Mouse (Mus musculus) heart, adult 2 months (tissue): Measurements from ENCODE around the gene Slc25a27. TPM values are rescaled to one million over a fixed set of nuclear protein-coding genes. Genes with fewer than 3 reads are reported as not detected.

Experiments used
- DNase-seq, 2 experiments: peaks; one replicate each; pipeline ENCODE4 v3.0.0; 2021
- H3K27ac ChIP-seq: fragments of 200-600 bp; 2 replicates; pipeline ENCODE4 v1.8.1; 2022
- H3K27me3 ChIP-seq: fragments of 200-500 bp; 2 replicates; pipeline ENCODE4 v1.6.1; 2012; ENCODE audit warnings: mild to moderate bottlenecking, low read length, inconsistent platforms, mixed read lengths; ENCODE audit not compliant: control insufficient read depth, insufficient read depth
- H3K36me3 ChIP-seq: fragments of 200-500 bp; 2 replicates; pipeline ENCODE4 v1.6.1; 2012; ENCODE audit warnings: low read length, inconsistent platforms; ENCODE audit not compliant: control insufficient read depth, insufficient read depth
- H3K4me1 ChIP-seq: fragments of 200-500 bp; 2 replicates; pipeline ENCODE4 v1.6.1; 2011; ENCODE audit warnings: low read length; ENCODE audit not compliant: control insufficient read depth, insufficient read depth
- H3K4me3 ChIP-seq: fragments of 200-600 bp; 2 replicates; pipeline ENCODE4 v1.8.1; 2022
- H3K79me2 ChIP-seq: fragments of 200-500 bp; replicated peaks from 2 replicates; pipeline ENCODE4 v1.6.1; 2012; ENCODE audit warnings: mild to moderate bottlenecking, inconsistent platforms, low read length, moderate library complexity, mixed read lengths; ENCODE audit not compliant: control insufficient read depth, insufficient read depth
- H3K9ac ChIP-seq: fragments of 200-500 bp; 2 replicates; pipeline ENCODE4 v1.6.1; 2012; ENCODE audit warnings: low read depth, mild to moderate bottlenecking, control low read depth, inconsistent platforms, low read length, mixed read lengths
- CTCF ChIP-seq: fragments of 200-600 bp; IDR thresholded peaks from 2 replicates; pipeline ENCODE4 v1.8.1; 2022; ENCODE audit warnings: antibody characterized with exemption, mild to moderate bottlenecking, moderate library complexity
- EP300 ChIP-seq: fragments of 200-500 bp; IDR thresholded peaks from 2 replicates; pipeline ENCODE4 v1.6.1; 2011; ENCODE audit warnings: low read depth, low read length, control low read depth; ENCODE audit not compliant: insufficient read depth
- POLR2A ChIP-seq: fragments of 200-500 bp; IDR thresholded peaks from 2 replicates; pipeline ENCODE4 v1.6.1; 2011; ENCODE audit warnings: mild to moderate bottlenecking, low read depth, low read length, control low read depth; ENCODE audit not compliant: insufficient read depth
- WGBS: fragments of 180-500 bp; shearing (Covaris S2); methylation state at CpG from one replicate; pipeline ENCODE4 v1.1.7; 2018; 5-methylcytosine and 5-hydroxymethylcytosine counted together
- intact Hi-C: fragments of 180-260 bp; cut with DNase I; formaldehyde crosslinking; loops from one replicate; pipeline ENCODE4 v1.15.1; 2025
- polyA plus RNA-seq: library from polyadenylated mRNA; depleted of rRNA; stranded (reverse); fragments of >200 nt; gene quantifications from 2 replicates; pipeline ENCODE4 v1.2.3, GENCODE M21; 2012
- total RNA-seq, 2 experiments: library from RNA; stranded (reverse); gene quantifications; 2 replicates each; pipeline ENCODE4 v1.2.3; 2021

Gene Slc25a27
- total and polyA plus RNA-seq, 3 experiments, result 2.2 to 3.2 (median 2.3) TPM

- H3K27me3 ChIP-seq, result no peaks in the 10 kb centered on the region
- no peak overlapping the region for H3K27ac ChIP-seq
- no peak overlapping the region for H3K9ac ChIP-seq
- no peaks in the 10 kb centered on the region for H3K36me3 ChIP-seq
- H3K4me1 ChIP-seq, result peaks cover 3% of the 10 kb centered on the region
- intact Hi-C loops, result no loop called here
- H3K79me2 ChIP-seq, result no peaks in the 10 kb centered on the region
- no peak for DNase-seq
- 82% methylated on average over 3 of the region's 3 CpGs for WGBS
- no peak overlapping the region for H3K4me3 ChIP-seq
- TF ChIP-seq CTCF, result no peak
- no peak for TF ChIP-seq POLR2A
- TF ChIP-seq EP300, result no peak
Measured at GRCm38 (mm10) chr17:43645136-43645535, 21.9 kb downstream of the Slc25a27 start.

DNA sequence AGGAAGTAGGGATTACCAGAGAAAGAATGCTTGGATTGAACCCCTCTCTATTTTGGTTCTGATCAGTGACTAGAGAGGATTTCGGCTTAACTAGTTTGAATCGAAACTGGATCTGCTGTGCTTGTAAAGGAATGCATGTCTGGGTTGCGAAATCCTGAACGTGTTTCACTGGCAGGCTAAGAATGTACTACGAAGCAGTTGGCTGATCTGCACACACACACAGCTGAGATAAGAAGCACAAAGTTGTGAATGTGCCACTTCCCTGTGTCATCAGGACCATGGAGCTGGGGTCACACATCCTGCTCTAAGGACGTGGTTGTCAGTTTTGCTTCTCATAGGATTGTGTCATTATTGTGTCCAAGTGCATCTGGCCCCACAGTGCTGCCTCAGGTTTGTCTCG lies 22.6 kb downstream of the Slc25a27 start:
- H3K27me3 ChIP-seq, result no peaks in the 10 kb centered on the region
- peak in 1 of 2 experiments; percentile 42 for DNase-seq
- H3K79me2 ChIP-seq, result no peaks in the 10 kb centered on the region
- no peak overlapping the region for H3K9ac ChIP-seq
- TF ChIP-seq POLR2A (no peak), EP300 (peak; percentile 73; the same call in 1 of the 2 replicates)
- no peak overlapping the region for H3K4me3 ChIP-seq
- WGBS, result 25% methylated on average over 7 of the region's 7 CpGs
- no peak overlapping the region for H3K27ac ChIP-seq
- H3K36me3 ChIP-seq, result no peaks in the 10 kb centered on the region
- intact Hi-C loops, result no loop called here
- H3K4me1 ChIP-seq, result peaks cover 3% of the 10 kb centered on the region

GRCm38 (mm10) chr17:43643191-43643590 lies 23.8 kb downstream of the Slc25a27 start:
- TF ChIP-seq CTCF, result no peak
- no peak for TF ChIP-seq EP300
- no peak for TF ChIP-seq POLR2A
- Histone ChIP-seq H3K27ac (no peak overlapping the region), H3K9ac (no peak overlapping the region), H3K4me3 (no peak overlapping the region), H3K79me2 (no peaks in the 10 kb centered on the region), H3K4me1 (peaks cover 3% of the 10 kb centered on the region), H3K27me3 (no peaks in the 10 kb centered on the region), H3K36me3 (no peaks in the 10 kb centered on the region)
- WGBS, result 83% methylated on average over 7 of the region's 7 CpGs
- intact Hi-C loops, result no loop called here
- DNase-seq, result no peak

DNA sequence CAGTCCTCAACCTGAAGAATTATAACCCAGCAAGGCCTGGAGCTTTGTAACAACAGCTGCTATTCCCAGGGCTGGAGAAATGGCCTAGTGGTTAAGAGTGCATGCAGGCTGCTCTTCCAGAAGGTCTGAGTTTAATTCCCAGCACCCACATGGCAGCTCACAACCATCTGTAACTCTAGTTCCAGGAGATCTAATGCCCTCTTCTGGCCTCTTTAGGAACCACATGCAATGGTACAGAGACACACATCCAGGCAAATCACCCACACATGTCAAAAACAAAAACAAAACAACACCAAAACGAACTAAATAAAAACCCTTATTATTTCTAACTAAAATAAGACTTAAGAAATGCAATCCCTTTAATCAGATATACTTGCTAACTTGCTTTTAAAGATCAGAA lies 26.2 kb downstream of the Slc25a27 start:
- no peak overlapping the region for H3K27ac ChIP-seq
- H3K79me2 ChIP-seq, result no peaks in the 10 kb centered on the region
- no peak overlapping the region for H3K4me3 ChIP-seq
- H3K4me1 ChIP-seq, result peaks cover 3% of the 10 kb centered on the region
- intact Hi-C loops, result no loop called here
- DNase-seq, result no peak
- WGBS, result 68% methylated on average over 1 of the region's 1 CpGs
- TF ChIP-seq POLR2A (no peak), CTCF (peak; percentile 35)
- H3K27me3 ChIP-seq, result no peaks in the 10 kb centered on the region
- no peak overlapping the region for H3K9ac ChIP-seq
- H3K36me3 ChIP-seq, result no peaks in the 10 kb centered on the region

GRCm38 (mm10) chr17:43637146-43637545 lies 29.9 kb downstream of the Slc25a27 start:
- Histone ChIP-seq H3K4me3 (no peak overlapping the region), H3K27me3 (no peaks in the 10 kb centered on the region), H3K27ac (no peak overlapping the region), H3K36me3 (no peaks in the 10 kb centered on the region), H3K79me2 (no peaks in the 10 kb centered on the region), H3K9ac (no peak overlapping the region), H3K4me1 (no peaks in the 10 kb centered on the region)
- WGBS, result 93% methylated on average over 4 of the region's 4 CpGs
- DNase-seq, result no peak
- no peak for TF ChIP-seq POLR2A
- TF ChIP-seq EP300, result no peak
- TF ChIP-seq CTCF, result no peak
- intact Hi-C loops, result no loop called here

DNA sequence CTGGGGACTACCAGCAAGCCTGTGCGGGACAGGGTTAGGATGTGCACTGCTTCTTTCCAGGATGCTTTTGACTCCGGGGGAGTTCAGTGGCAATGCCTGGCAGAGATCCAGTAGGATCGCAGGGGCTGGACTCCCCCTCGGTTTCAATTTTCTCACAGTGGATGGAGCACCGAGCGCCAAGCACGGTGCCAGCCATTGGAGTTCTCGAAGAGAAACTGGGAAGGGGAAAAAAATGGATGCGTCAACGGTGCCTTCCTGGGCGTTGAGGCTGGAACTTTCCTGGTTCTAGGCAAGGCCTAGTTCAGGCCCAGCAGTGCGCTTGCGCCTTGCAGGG lies 36.6 kb downstream of the Slc25a27 start:
- H3K79me2 ChIP-seq, result no peaks in the 10 kb centered on the region
- no peak for DNase-seq
- no peaks in the 10 kb centered on the region for H3K4me1 ChIP-seq
- H3K27ac ChIP-seq, result no peak overlapping the region
- intact Hi-C loops, result no loop called here
- WGBS, result 52% methylated on average over 13 of the region's 13 CpGs
- TF ChIP-seq POLR2A (no peak), EP300 (no peak), CTCF (no peak)
- H3K4me3 ChIP-seq, result no peak overlapping the region
- no peaks in the 10 kb centered on the region for H3K36me3 ChIP-seq
- no peak overlapping the region for H3K9ac ChIP-seq
- peaks cover 19% of the 10 kb centered on the region for H3K27me3 ChIP-seq
